Mouse (Mus musculus) MEL (cell line): ENCODE measurements around the gene Ankfn1. TPM values are rescaled to one million over a fixed set of nuclear protein-coding genes. Genes with fewer than 3 reads are reported as not detected.

Experiments
- DNase-seq: peaks from one replicate; pipeline ENCODE4 v3.0.0; 2011; ENCODE audit warnings: low read depth, low spot score
- H3K27ac ChIP-seq: 2 replicates; pipeline ENCODE4 v1.5.1; 2012; ENCODE audit warnings: low read depth, mild to moderate bottlenecking, control low read depth, low read length, moderate library complexity; ENCODE audit not compliant: control insufficient read depth
- H3K27me3 ChIP-seq, 2 experiments: fragments of 150-350 bp in 1 of 2; sonication (generic) in 1 of 2; 2 replicates each; pipeline ENCODE4 v1.6.1; 2012; ENCODE audit warnings: low read length in 2 of 2, mild to moderate bottlenecking in 2 of 2, improper control_type of control experiment in 1 of 2, moderate library complexity in 1 of 2; ENCODE audit not compliant: insufficient read depth in 2 of 2, control insufficient read depth in 1 of 2
- H3K36me3 ChIP-seq, 2 experiments: 2 replicates each; pipeline ENCODE4 v1.6.1; 2012 to 2014; ENCODE audit warnings: low read length in 2 of 2, improper control_type of control experiment in 1 of 2, inconsistent platforms in 1 of 2, mild to moderate bottlenecking in 1 of 2; ENCODE audit not compliant: insufficient read depth in 2 of 2, control insufficient read depth in 1 of 2
- H3K4me1 ChIP-seq, 2 experiments: fragments of 150-350 bp in 1 of 2; sonication (generic) in 1 of 2; 2 replicates each; pipeline ENCODE4 v1.6.1; 2012; ENCODE audit warnings: low read length in 2 of 2, improper control_type of control experiment in 1 of 2, mild to moderate bottlenecking in 1 of 2; ENCODE audit not compliant: insufficient read depth in 2 of 2, control insufficient read depth in 1 of 2
- H3K4me3 ChIP-seq, 2 experiments: fragments of 150-350 bp in 1 of 2; sonication (generic) in 1 of 2; 2 replicates each; pipeline ENCODE4 v1.5.1; 2012; ENCODE audit warnings: low read depth in 2 of 2, low read length in 2 of 2, mild to moderate bottlenecking in 2 of 2, moderate library complexity in 2 of 2, control low read depth in 1 of 2, improper control_type of control experiment in 1 of 2; ENCODE audit not compliant: control insufficient read depth in 1 of 2, insufficient read depth in 1 of 2
- H3K79me2 ChIP-seq: 2 replicates; pipeline ENCODE4 v1.6.1; 2012; ENCODE audit warnings: mild to moderate bottlenecking, low read length, moderate library complexity; ENCODE audit not compliant: control insufficient read depth, poor library complexity, insufficient read depth
- H3K9ac ChIP-seq: 2 replicates; pipeline ENCODE4 v1.6.1; 2012; ENCODE audit warnings: low read depth, mild to moderate bottlenecking, control low read depth, low read length, moderate library complexity; ENCODE audit not compliant: control insufficient read depth, poor library complexity, severe bottlenecking
- H3K9me3 ChIP-seq: fragments of 150-350 bp; sonication (generic); replicated peaks from 2 replicates; pipeline ENCODE4 v1.6.1; 2012; ENCODE audit warnings: mild to moderate bottlenecking, low read length, improper control_type of control experiment, moderate library complexity; ENCODE audit not compliant: insufficient read depth
- BHLHE40 ChIP-seq: IDR thresholded peaks from 2 replicates; pipeline ENCODE4 v1.6.1; 2012; ENCODE audit warnings: low read depth, mild to moderate bottlenecking, inconsistent platforms, low read length, improper control_type of control experiment, borderline replicate concordance
- CHD1 ChIP-seq: IDR thresholded peaks from 2 replicates; pipeline ENCODE4 v1.6.1; 2012; ENCODE audit warnings: low read depth, mild to moderate bottlenecking, inconsistent platforms, low read length, improper control_type of control experiment
- E2F4 ChIP-seq: IDR thresholded peaks from 2 replicates; pipeline ENCODE4 v1.6.1; 2011; ENCODE audit warnings: low read depth, low read length, improper control_type of control experiment, borderline replicate concordance
- EP300 ChIP-seq, 2 experiments: IDR thresholded peaks; 2 replicates each; pipeline ENCODE4 v1.6.1; 2011; ENCODE audit warnings: improper control_type of control experiment in 2 of 2, low read length in 2 of 2, low read depth in 1 of 2, mild to moderate bottlenecking in 1 of 2
- ETS1 ChIP-seq: IDR thresholded peaks from 2 replicates; pipeline ENCODE4 v1.6.1; 2012; ENCODE audit warnings: low read depth, mild to moderate bottlenecking, inconsistent platforms, low read length, improper control_type of control experiment, moderate library complexity
- JUND ChIP-seq: IDR thresholded peaks from 2 replicates; pipeline ENCODE4 v1.6.1; 2011; ENCODE audit warnings: low read depth, mild to moderate bottlenecking, improper control_type of control experiment, low read length
- MAZ ChIP-seq: IDR thresholded peaks from 2 replicates; pipeline ENCODE4 v1.6.1; 2012; ENCODE audit warnings: low read depth, mild to moderate bottlenecking, inconsistent platforms, low read length, improper control_type of control experiment
- MYB ChIP-seq: IDR thresholded peaks from 2 replicates; pipeline ENCODE4 v1.6.1; 2011; ENCODE audit warnings: mild to moderate bottlenecking, low read depth, low read length, improper control_type of control experiment
- NRF1 ChIP-seq: IDR thresholded peaks from 2 replicates; pipeline ENCODE4 v1.6.1; 2014; ENCODE audit warnings: low read depth, mild to moderate bottlenecking, inconsistent platforms, low read length, improper control_type of control experiment, moderate library complexity; ENCODE audit not compliant: poor library complexity, insufficient read depth, severe bottlenecking
- POLR2AphosphoS2 ChIP-seq: IDR thresholded peaks from 2 replicates; pipeline ENCODE4 v1.6.1; 2011; ENCODE audit warnings: low read length, improper control_type of control experiment
- RCOR1 ChIP-seq: IDR thresholded peaks from 2 replicates; pipeline ENCODE4 v1.6.1; 2012; ENCODE audit warnings: low read depth, mild to moderate bottlenecking, inconsistent platforms, low read length, improper control_type of control experiment
- SIN3A ChIP-seq: IDR thresholded peaks from 2 replicates; pipeline ENCODE4 v1.6.1; 2012; ENCODE audit warnings: low read length, improper control_type of control experiment, inconsistent platforms
- SMC3 ChIP-seq: IDR thresholded peaks from 2 replicates; pipeline ENCODE4 v1.6.1; 2011; ENCODE audit warnings: low read depth, low read length, improper control_type of control experiment
- TAL1 ChIP-seq: IDR thresholded peaks from 2 replicates; pipeline ENCODE4 v1.6.1; 2012; ENCODE audit warnings: mild to moderate bottlenecking, inconsistent platforms, low read length, moderate library complexity, mixed read lengths
- UBTF ChIP-seq: IDR thresholded peaks from 2 replicates; pipeline ENCODE4 v1.6.1; 2012; ENCODE audit warnings: low read depth, mild to moderate bottlenecking, inconsistent platforms, low read length, improper control_type of control experiment, moderate library complexity, borderline replicate concordance; ENCODE audit not compliant: insufficient read depth
- USF2 ChIP-seq, 2 experiments: IDR thresholded peaks; 2 replicates each; pipeline ENCODE4 v1.6.1; 2011 to 2012; ENCODE audit warnings: improper control_type of control experiment in 2 of 2, low read length in 2 of 2, borderline replicate concordance in 1 of 2, inconsistent platforms in 1 of 2, low read depth in 1 of 2, mild to moderate bottlenecking in 1 of 2; ENCODE audit not compliant: insufficient read depth in 1 of 2
- ZC3H11A ChIP-seq: IDR thresholded peaks from 2 replicates; pipeline ENCODE4 v1.6.1; 2012; ENCODE audit warnings: low read depth, mild to moderate bottlenecking, inconsistent platforms, low read length, improper control_type of control experiment
- ZKSCAN1 ChIP-seq: IDR thresholded peaks from 2 replicates; pipeline ENCODE4 v1.6.1; 2012; ENCODE audit warnings: low read depth, mild to moderate bottlenecking, inconsistent platforms, low read length, improper control_type of control experiment, moderate library complexity
- ZMIZ1 ChIP-seq: IDR thresholded peaks from 2 replicates; pipeline ENCODE4 v1.6.1; 2012; ENCODE audit warnings: low read depth, mild to moderate bottlenecking, inconsistent platforms, low read length, improper control_type of control experiment, moderate library complexity
- ZNF384 ChIP-seq: IDR thresholded peaks from 2 replicates; pipeline ENCODE4 v1.6.1; 2012; ENCODE audit warnings: low read depth, mild to moderate bottlenecking, inconsistent platforms, low read length, improper control_type of control experiment
- polyA plus RNA-seq, 2 experiments: library from polyadenylated mRNA; stranded (reverse) in 1 of 2; unstranded in 1 of 2; fragments of >175 nt in 1 of 2; fragments of >200 nt in 1 of 2; gene quantifications; 2 replicates each; pipeline versions ENCODE4 v1.2.1 to v1.2.4; 2012; ENCODE audit warnings: low replicate concordance in 2 of 2, low read depth in 1 of 2; ENCODE audit not compliant: insufficient read length in 2 of 2, insufficient read depth in 1 of 2, missing spikeins in 1 of 2
- total RNA-seq: library from RNA; depleted of rRNA; stranded (reverse); fragments of 300-350 nt; gene quantifications from 2 replicates; pipeline ENCODE4 v1.2.3, GENCODE M21; 2012

The Ankfn1 gene
- total and polyA plus RNA-seq, 3 experiments = not detected

DNA sequence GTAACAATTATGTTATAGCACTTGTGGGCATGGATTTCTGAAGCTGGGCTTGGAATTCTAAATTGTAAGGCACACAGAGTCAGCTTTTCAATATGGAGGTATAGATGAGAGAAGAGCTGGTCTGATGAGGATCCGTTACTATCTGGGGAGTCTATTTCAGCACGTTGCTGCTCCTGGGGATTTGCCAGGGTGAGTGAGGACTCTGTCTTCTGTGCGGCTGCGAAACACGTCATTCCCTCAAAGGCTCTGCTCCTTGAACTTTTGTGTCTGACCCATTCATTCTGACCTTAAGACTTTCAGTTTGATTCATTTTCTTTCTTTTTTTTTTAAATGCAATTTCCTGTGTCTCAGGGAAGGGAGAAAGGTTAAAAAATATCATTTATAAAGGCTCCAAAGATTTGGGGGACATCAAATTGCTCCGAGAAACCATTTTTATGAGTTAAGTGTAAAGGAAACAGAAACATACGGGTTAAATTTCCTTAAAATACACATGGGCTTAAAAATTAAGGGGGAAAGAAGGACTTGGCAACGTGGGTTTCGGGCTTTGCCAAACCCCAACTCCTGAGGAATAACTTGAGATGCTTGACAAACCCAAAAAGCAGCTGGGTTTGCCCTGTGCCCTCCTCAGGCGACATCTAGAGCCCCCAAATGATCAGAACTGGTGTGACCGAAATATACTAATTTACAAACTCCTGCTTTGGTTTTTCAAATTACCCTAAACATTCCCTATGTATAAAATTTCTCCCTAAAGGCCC lies 207.9 kb downstream of the Ankfn1 start:
- H3K36me3 ChIP-seq = no peaks in the 10 kb centered on the region
- H3K79me2 ChIP-seq = no peaks in the 10 kb centered on the region
- H3K9ac ChIP-seq = no peak overlapping the region
- H3K27me3 ChIP-seq = no peaks in the 10 kb centered on the region
- H3K9me3 ChIP-seq = no peaks in the 10 kb centered on the region
- H3K4me3 ChIP-seq = no peak overlapping the region
- DNase-seq = no peak
- no peaks in the 10 kb centered on the region for H3K4me1 ChIP-seq
- no peak overlapping the region for H3K27ac ChIP-seq
- TF ChIP-seq RCOR1 = no peak
- TF ChIP-seq SMC3 = no peak

- Histone ChIP-seq H3K4me3 (no peak overlapping the region), H3K36me3 (no peaks in the 10 kb centered on the region), H3K27ac (no peak overlapping the region), H3K27me3 (no peaks in the 10 kb centered on the region), H3K4me1 (no peaks in the 10 kb centered on the region), H3K79me2 (no peaks in the 10 kb centered on the region), H3K9me3 (no peaks in the 10 kb centered on the region), H3K9ac (no peak overlapping the region)
- no peak for TF ChIP-seq MAZ
- TF ChIP-seq ZNF384 = no peak
- TF ChIP-seq RCOR1 = no peak
- TF ChIP-seq MYB = no peak
- no peak for TF ChIP-seq NRF1
- TF ChIP-seq EP300 (IDR thresholded peaks at IDR 0.05; ENCODE audit: low read depth in 1 of 2, low read length in 2 of 2) = no peak
- no peak for TF ChIP-seq ZMIZ1
- no peak for TF ChIP-seq JUND
- no peak for TF ChIP-seq E2F4
- TF ChIP-seq USF2 (IDR thresholded peaks at IDR 0.05; ENCODE audit: borderline replicate concordance in 1 of 2, insufficient read depth in 1 of 2, low read depth in 1 of 2, low read length in 2 of 2) = no peak
- TF ChIP-seq ETS1 = no peak
- no peak for TF ChIP-seq SMC3
- no peak for TF ChIP-seq BHLHE40
- no peak for TF ChIP-seq POLR2AphosphoS2
- no peak for TF ChIP-seq UBTF
- no peak for TF ChIP-seq ZKSCAN1
- TF ChIP-seq SIN3A = no peak
- no peak for TF ChIP-seq TAL1
- TF ChIP-seq ZC3H11A = no peak
- TF ChIP-seq CHD1 = no peak
- DNase-seq = no peak
Observed at GRCm38 (mm10) chr11:89568246-89568645, 209.2 kb downstream of the Ankfn1 start.
